ENCODE assay signal across 7 mouse cellular contexts in genomic region chr14:122982571-122983225, GRCm38 (mm10). TPM values are rescaled to one million over a fixed set of nuclear protein-coding genes. Genes with fewer than 3 reads are reported as not detected.
DNase-seq lines count a peak whose midpoint lies in the region; ATAC-seq and TF ChIP-seq lines count a peak whose summit lies in the region.

No protein-coding gene starts in this region.

- H3K4me3 ChIP-seq in cerebellum, adult 2 months (replicated peaks; ENCODE audit: insufficient read depth, low read depth, low read length): peak overlapping the region; percentile 77
- peak overlapping the region; percentile 87 for H3K4me3 ChIP-seq in hindbrain, embryonic 10.5 days

- H3K36me3 ChIP-seq in hindbrain, embryonic 10.5 days: peaks cover 2% of the 10 kb centered on the region; the same call in 1 of the 2 replicates

- H3K9me3 ChIP-seq in hindbrain, embryonic 10.5 days: no peaks in the 10 kb centered on the region

- no peaks in the 10 kb centered on the region for H3K27me3 ChIP-seq in cerebellum, adult 2 months (ENCODE audit: control insufficient read depth, insufficient read depth, low read length)
- no peaks in the 10 kb centered on the region for H3K27me3 ChIP-seq in hindbrain, embryonic 10.5 days (ENCODE audit: insufficient read depth, poor library complexity, severe bottlenecking)

- TF ChIP-seq POLR2A in cerebellum, adult 2 months (IDR thresholded peaks at IDR 0.05; ENCODE audit: borderline replicate concordance, insufficient read depth, low read length): no peak

- H3K4me1 ChIP-seq in cerebellum, adult 2 months (ENCODE audit: control insufficient read depth, insufficient read depth, low read length): peaks cover 15% of the 10 kb centered on the region; the same call in 1 of the 2 replicates
- peaks cover 36% of the 10 kb centered on the region for H3K4me1 ChIP-seq in hindbrain, embryonic 10.5 days (replicated peaks)

- DNase-seq in cerebellum, adult 2 months: peak; percentile 89 to 90
- peak; percentile 46 to 63 for DNase-seq in frontal cortex, postnatal 10 days (ENCODE audit: low spot score in 2 of 2)
- no peak for DNase-seq in hindbrain, embryonic 10.5 days (ENCODE audit: low spot score)
- DNase-seq in layer of hippocampus, postnatal 10 days (ENCODE audit: low spot score in 2 of 2): peak; percentile 75 to 81
- DNase-seq in lung, postnatal 14 days: peak; percentile 74
- peak; percentile 57 for DNase-seq in retina, embryonic 14.5 days (ENCODE audit: low spot score)

- peak; percentile 53 for ATAC-seq in activated CD4-positive, CD25-positive, alpha-beta regulatory T cell, adult 4 months

- under 1% methylated on average over 63 of the region's 63 CpGs for WGBS in cerebellum, adult 2 months
- WGBS in hindbrain, embryonic 10.5 days: under 1% methylated on average over 63 of the region's 63 CpGs

- peak overlapping the region; percentile 100 for H3K27ac ChIP-seq in cerebellum, adult 2 months (ENCODE audit: insufficient read depth, low read length)
- peak overlapping the region; percentile 97 for H3K27ac ChIP-seq in hindbrain, embryonic 10.5 days

- TF ChIP-seq CTCF in cerebellum, adult 2 months (IDR thresholded peaks at IDR 0.05; ENCODE audit: borderline replicate concordance, insufficient read depth, low read depth, low read length): no peak

RNA-seq across cellular contexts. Expression of gene Tmtc4, which starts 1.1 kb away (rescaled TPM):
- polyA plus RNA-seq in activated CD4-positive, CD25-positive, alpha-beta regulatory T cell, adult 4 months (2017; shearing (Covaris generic)): 10 to 100 TPM; 11.8 to 18.5 TPM
- polyA plus RNA-seq in cerebellum, adult 2 months (2012; rRNA removed): 31.2 and 35.6 TPM in 2 replicates
- polyA plus RNA-seq in hindbrain, embryonic 10.5 days (2016; fragmentation: Nextera tagmentation; extraction: Ambion mirVana): 28.5 and 29.0 TPM in 2 replicates
- total RNA-seq in layer of hippocampus, postnatal 10 days (2021): 10 to 100 TPM; 32.3 to 44.3 TPM
